Mouse (Mus musculus) erythroblast, embryonic 14.5 days (primary cell): Measurements from ENCODE around the gene Smg6.

Source experiments
- GATA1 ChIP-seq: IDR thresholded peaks from 2 replicates; pipeline ENCODE4 v1.6.1; 2012; ENCODE audit warnings: low read length, inconsistent platforms, mixed read lengths
- TAL1 ChIP-seq: IDR thresholded peaks from 3 replicates; pipeline ENCODE4 v1.6.1; 2012; ENCODE audit warnings: low read length, inconsistent platforms, mixed read lengths

DNA sequence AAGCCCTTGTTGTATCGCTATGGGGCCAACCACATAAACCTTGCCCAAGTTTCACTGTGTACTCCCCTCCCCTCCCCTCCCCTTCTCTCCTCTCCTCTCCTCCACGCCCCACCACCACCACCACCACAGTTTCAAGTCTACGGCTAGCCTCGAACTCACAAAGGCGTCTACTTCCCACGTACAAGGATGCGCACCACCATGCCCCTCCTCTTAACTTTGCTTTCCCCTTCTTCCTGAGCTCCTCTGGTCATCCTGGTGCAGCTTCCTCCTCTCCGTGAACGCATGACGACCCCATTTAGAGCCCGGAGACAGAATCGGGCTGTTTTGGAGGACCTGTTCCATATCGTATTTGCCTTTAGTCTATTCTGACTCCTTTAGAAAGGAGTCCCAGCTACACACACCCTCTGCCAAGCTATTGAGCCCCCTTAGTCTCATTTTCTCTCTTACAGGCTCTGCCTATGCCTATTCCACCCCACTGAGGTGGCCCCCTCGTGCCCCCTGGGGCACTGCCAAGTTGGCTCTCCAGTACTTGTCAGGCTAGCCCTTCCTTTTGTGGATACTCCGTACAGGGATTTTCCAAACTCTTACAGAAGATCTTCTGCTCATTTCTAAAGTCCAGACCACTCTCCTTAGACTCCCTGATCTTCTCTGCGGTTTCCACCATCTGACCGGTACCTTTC is 245.7 kb downstream of the Smg6 start:
- TF ChIP-seq GATA1 (no peak), TAL1 (no peak)
